Mouse (Mus musculus): ENCODE measurements around the gene Wiz. TPM values are rescaled to one million over a fixed set of nuclear protein-coding genes. Genes with fewer than 3 reads are reported as not detected.

The Wiz gene
- polyA plus RNA-seq, 1 experiment from 2014 or later: 22.0 TPM

DNA sequence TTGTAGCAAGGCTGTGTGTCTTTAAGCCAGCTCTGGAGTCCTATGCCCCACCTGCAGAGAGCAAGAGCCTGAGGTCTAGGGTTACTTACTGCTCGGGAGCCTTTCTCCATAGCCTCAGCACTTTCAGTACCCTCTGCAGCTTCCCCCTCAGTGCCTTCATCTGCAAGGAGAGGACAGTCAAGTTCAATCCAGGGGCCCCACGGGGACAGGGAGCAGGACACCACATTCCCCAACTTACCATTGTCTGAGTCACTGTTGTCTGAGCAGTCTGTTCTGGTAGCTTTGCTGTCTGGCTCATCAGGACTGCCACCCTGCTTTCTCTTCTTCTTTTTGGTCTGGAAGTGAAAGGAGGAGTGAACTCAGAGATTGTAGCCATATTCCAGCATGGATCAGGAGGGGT is 53.4 kb downstream of the Wiz start:
- no peak overlapping the region for H3K4me3 ChIP-seq (ENCODE audit: low read length)
- no peaks in the 10 kb centered on the region for H3K9me3 ChIP-seq (ENCODE audit: low read length)
- H3K36me3 ChIP-seq (ENCODE audit: insufficient read depth, low read length): peaks cover 67% of the 10 kb centered on the region
- H3K4me1 ChIP-seq (ENCODE audit: insufficient read depth, low read length): no peaks in the 10 kb centered on the region
- no peak overlapping the region for H3K4me2 ChIP-seq (replicated peaks; ENCODE audit: low read depth, low read length)
- no peak overlapping the region for H3K27ac ChIP-seq (ENCODE audit: low read length)
- no peak for ATAC-seq (ENCODE audit: low FRiP score, low TSS enrichment)
- 76% methylated on average over 2 of the region's 2 CpGs for WGBS
- H3K27me3 ChIP-seq (ENCODE audit: insufficient read depth, low read length): no peaks in the 10 kb centered on the region
- no peak overlapping the region for H3K9ac ChIP-seq (replicated peaks; ENCODE audit: low read length)

DNA sequence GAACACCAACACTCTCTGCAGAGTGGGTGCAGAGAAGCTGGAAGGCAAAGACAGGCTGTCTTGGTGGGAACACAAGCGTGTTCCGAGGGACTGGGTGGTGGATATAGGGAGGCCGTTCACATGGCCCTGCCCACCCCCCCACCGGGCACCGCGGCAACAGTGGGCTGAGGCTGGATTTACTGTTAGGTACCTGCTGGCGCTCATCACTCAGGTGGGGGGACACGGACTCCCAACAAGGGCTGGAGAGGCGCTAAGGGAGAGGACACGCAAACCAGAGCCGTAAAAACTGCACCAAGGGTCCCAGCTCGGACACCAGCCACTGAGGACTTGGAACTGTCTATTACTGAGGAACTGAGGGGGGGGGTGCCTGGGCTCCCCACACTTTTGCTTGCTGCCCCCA is 54.3 kb downstream of the Wiz start:
- Histone ChIP-seq H3K27me3 (ENCODE audit: insufficient read depth, low read length) (no peaks in the 10 kb centered on the region), H3K36me3 (ENCODE audit: insufficient read depth, low read length) (peaks cover 72% of the 10 kb centered on the region), H3K4me1 (ENCODE audit: insufficient read depth, low read length) (no peaks in the 10 kb centered on the region), H3K27ac (ENCODE audit: low read length) (no peak overlapping the region), H3K9me3 (ENCODE audit: low read length) (no peaks in the 10 kb centered on the region), H3K4me2 (replicated peaks; ENCODE audit: low read depth, low read length) (no peak overlapping the region), H3K9ac (replicated peaks; ENCODE audit: low read length) (no peak overlapping the region), H3K4me3 (ENCODE audit: low read length) (no peak overlapping the region)
- no peak for ATAC-seq (ENCODE audit: low FRiP score, low TSS enrichment)
- WGBS: 95% methylated on average over 12 of the region's 12 CpGs

DNA sequence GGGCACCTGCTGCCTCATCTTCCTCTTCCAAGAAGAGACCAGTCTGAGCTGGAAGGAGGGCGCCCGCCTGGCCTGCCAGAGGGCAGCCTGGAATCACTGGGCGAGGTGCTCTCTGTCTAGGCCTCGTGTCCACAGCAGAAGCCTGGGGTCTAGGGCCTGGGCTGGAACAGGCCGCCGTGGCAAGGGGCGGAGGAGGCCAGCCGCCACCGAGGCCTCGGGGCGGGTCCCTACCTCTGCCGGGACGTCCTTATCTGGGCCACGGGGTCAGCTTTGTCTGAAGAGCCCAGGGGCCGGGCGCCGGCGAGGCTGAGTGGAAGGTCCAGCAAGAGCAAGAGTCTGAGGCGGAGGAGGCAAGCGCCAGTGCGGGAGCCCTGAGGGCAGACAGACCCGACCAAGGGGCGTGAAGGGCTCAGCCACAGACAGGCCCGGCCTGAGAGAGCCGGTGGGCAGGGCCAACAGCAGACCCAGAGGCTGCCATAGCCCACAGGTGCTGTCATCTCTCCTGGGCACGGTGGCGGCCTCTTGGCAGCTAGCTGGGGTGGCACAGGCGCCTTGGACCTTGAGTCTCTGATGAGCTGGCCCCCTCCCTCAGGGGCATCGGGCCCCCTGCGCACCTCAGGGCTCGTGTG is 55.5 kb downstream of the Wiz start:
- H3K36me3 ChIP-seq (ENCODE audit: insufficient read depth, low read length): peaks cover 77% of the 10 kb centered on the region
- 86% methylated on average over 27 of the region's 31 CpGs for WGBS
- no peak overlapping the region for H3K27ac ChIP-seq (ENCODE audit: low read length)

GRCm38 (mm10) chr17:32327501-32327900 is 61.7 kb downstream of the Wiz start:
- H3K36me3 ChIP-seq (ENCODE audit: insufficient read depth, low read length): peaks cover 51% of the 10 kb centered on the region
- no peak overlapping the region for H3K4me2 ChIP-seq (replicated peaks; ENCODE audit: low read depth, low read length)
- ATAC-seq (ENCODE audit: low FRiP score, low TSS enrichment): no peak

More for the DNA sequence above, 55.5 kb downstream of the Wiz start:
- no peaks in the 10 kb centered on the region for H3K27me3 ChIP-seq (ENCODE audit: insufficient read depth, low read length)
- no peaks in the 10 kb centered on the region for H3K4me1 ChIP-seq (ENCODE audit: insufficient read depth, low read length)
- H3K9ac ChIP-seq (replicated peaks; ENCODE audit: low read length): no peak overlapping the region
- no peaks in the 10 kb centered on the region for H3K9me3 ChIP-seq (ENCODE audit: low read length)
- H3K4me3 ChIP-seq (ENCODE audit: low read length): no peak overlapping the region
- H3K4me2 ChIP-seq (replicated peaks; ENCODE audit: low read depth, low read length): no peak overlapping the region
- peak; percentile 54; the same call in 1 of the 2 replicates for ATAC-seq (ENCODE audit: low FRiP score, low TSS enrichment)

DNA sequence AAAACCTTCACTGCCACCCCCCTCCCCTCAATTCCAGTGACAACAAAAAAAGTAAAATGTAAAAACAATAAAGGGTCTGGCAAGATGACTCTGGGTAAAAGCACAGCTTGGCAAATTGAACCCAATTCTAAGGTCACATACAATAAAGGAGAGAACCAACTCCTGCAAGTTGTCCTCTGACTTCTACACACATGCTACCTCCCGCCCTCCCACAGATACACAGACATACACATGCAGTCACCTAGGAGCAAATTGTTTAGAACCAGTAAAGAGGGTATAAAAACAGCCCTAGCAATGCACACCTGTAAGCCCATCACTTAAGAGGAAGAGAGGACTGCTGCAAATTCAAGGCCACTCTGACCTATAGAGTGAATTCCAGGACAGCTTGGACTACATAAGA is 66.4 kb downstream of the Wiz start:
- H3K9me3 ChIP-seq (ENCODE audit: low read length): no peaks in the 10 kb centered on the region

More at GRCm38 (mm10) chr17:32327501-32327900, 61.7 kb downstream of the Wiz start:
- Histone ChIP-seq H3K27me3 (ENCODE audit: insufficient read depth, low read length) (no peaks in the 10 kb centered on the region), H3K4me3 (ENCODE audit: low read length) (no peak overlapping the region), H3K9me3 (ENCODE audit: low read length) (no peaks in the 10 kb centered on the region), H3K9ac (replicated peaks; ENCODE audit: low read length) (no peak overlapping the region), H3K27ac (ENCODE audit: low read length) (no peak overlapping the region), H3K4me1 (ENCODE audit: insufficient read depth, low read length) (no peaks in the 10 kb centered on the region)

DNA sequence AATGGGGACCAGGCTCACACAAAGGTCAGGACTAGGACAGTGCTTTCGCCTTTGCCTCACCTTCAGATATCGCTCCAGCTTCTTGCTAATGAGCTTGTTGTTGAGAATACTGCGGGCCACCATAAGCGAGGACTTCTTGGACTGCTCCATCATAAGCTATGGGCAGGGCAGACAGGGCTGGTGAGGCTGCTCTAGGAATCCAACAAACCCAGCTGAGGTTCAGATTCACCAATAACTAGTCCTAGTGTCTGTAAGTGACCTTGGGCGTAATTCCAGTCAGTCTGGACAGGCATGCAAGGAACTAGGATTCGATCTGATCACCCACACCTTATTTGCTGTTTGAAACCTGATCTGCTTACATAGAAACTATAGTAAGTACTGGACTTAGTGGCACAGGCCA is 67.4 kb downstream of the Wiz start:
- peak overlapping the region; percentile 98 for H3K4me3 ChIP-seq (ENCODE audit: low read length)
- 11% methylated on average over 6 of the region's 6 CpGs for WGBS
- H3K9ac ChIP-seq (replicated peaks; ENCODE audit: low read length): peak overlapping the region; percentile 72
- peak overlapping the region; percentile 97 for H3K27ac ChIP-seq (ENCODE audit: low read length)
- no peaks in the 10 kb centered on the region for H3K9me3 ChIP-seq (ENCODE audit: low read length)
- peaks cover 29% of the 10 kb centered on the region for H3K36me3 ChIP-seq (ENCODE audit: insufficient read depth, low read length)
- peak overlapping the region; percentile 63 for H3K4me2 ChIP-seq (replicated peaks; ENCODE audit: low read depth, low read length)
- no peaks in the 10 kb centered on the region for H3K27me3 ChIP-seq (ENCODE audit: insufficient read depth, low read length)
- peaks cover 12% of the 10 kb centered on the region for H3K4me1 ChIP-seq (ENCODE audit: insufficient read depth, low read length)
- 0 out of 2 replicates have a peak, but pooled peaks have one; percentile 1 for ATAC-seq (ENCODE audit: low FRiP score, low TSS enrichment)

More for the DNA sequence above, 66.4 kb downstream of the Wiz start:
- peaks cover 28% of the 10 kb centered on the region for H3K36me3 ChIP-seq (ENCODE audit: insufficient read depth, low read length)
- no peak overlapping the region for H3K9ac ChIP-seq (replicated peaks; ENCODE audit: low read length)
- H3K4me1 ChIP-seq (ENCODE audit: insufficient read depth, low read length): peaks cover 12% of the 10 kb centered on the region
- no peak overlapping the region for H3K4me3 ChIP-seq (ENCODE audit: low read length)
- H3K4me2 ChIP-seq (replicated peaks; ENCODE audit: low read depth, low read length): no peak overlapping the region
- no peaks in the 10 kb centered on the region for H3K27me3 ChIP-seq (ENCODE audit: insufficient read depth, low read length)
- 97% methylated on average over 1 of the region's 1 CpGs for WGBS
- H3K27ac ChIP-seq (ENCODE audit: low read length): no peak overlapping the region
- no peak for ATAC-seq (ENCODE audit: low FRiP score, low TSS enrichment)

GRCm38 (mm10) chr17:32321390-32321734 is 67.9 kb downstream of the Wiz start:
- H3K4me2 ChIP-seq (replicated peaks; ENCODE audit: low read depth, low read length): peak overlapping the region; percentile 63
- ATAC-seq (ENCODE audit: low FRiP score, low TSS enrichment): peak; percentile 80
- peaks cover 32% of the 10 kb centered on the region for H3K36me3 ChIP-seq (ENCODE audit: insufficient read depth, low read length)
- H3K9ac ChIP-seq (replicated peaks; ENCODE audit: low read length): peak overlapping the region; percentile 72
- peak overlapping the region; percentile 97 for H3K27ac ChIP-seq (ENCODE audit: low read length)
- under 1% methylated on average over 22 of the region's 23 CpGs for WGBS
- peaks cover 12% of the 10 kb centered on the region for H3K4me1 ChIP-seq (ENCODE audit: insufficient read depth, low read length)
- H3K27me3 ChIP-seq (ENCODE audit: insufficient read depth, low read length): no peaks in the 10 kb centered on the region
- no peaks in the 10 kb centered on the region for H3K9me3 ChIP-seq (ENCODE audit: low read length)
- H3K4me3 ChIP-seq (ENCODE audit: low read length): peak overlapping the region; percentile 98

DNA sequence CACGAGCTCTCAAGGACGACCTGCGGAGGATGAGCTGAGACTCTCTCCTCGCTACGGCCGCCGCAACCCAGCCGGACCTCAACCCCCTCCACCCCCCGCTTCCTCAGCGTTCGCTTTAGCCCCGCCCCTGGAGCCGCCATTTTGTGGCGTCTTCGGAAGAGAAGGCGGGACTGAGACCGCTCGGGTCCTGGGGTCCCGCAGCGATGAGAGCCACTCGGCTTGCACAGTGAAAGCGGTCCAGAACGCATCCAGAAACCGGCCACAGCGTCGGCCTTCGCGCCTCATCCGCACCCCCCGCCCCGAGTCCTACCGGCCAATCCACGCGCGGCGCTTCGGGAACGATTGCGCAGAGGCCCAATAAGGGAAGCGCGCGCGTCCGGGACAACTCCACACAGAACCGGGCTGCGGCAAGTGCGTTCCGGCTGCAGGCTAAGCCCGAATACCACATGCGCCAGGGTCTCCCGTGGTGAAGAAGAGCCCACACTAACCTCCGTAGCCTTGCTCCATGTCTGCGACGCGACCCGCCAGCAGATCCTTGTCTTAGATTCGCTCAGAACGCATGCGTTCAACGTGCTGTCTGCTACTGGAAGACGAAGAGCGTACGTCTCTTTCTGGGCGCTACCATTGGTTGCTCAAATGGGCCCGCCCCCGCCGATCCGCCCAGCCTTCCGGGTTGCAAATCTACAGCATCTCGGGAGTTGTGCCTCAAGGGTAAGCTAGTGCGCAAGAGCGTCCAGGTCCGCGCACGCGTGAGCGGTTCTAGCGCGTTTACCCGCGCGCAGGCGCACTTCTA is 68.4 kb downstream of the Wiz start, which contains the start of gene Akap8:
Gene Akap8, minus strand, starts transcription at position 642 of the 793 bp plus-strand sequence.
- H3K27me3 ChIP-seq (ENCODE audit: insufficient read depth, low read length): no peaks in the 10 kb centered on the region
- under 1% methylated on average over 83 of the region's 83 CpGs for WGBS
- no peaks in the 10 kb centered on the region for H3K9me3 ChIP-seq (ENCODE audit: low read length)
- peaks cover 32% of the 10 kb centered on the region for H3K36me3 ChIP-seq (ENCODE audit: insufficient read depth, low read length)
- peak; percentile 98 for ATAC-seq (ENCODE audit: low FRiP score, low TSS enrichment)
- peak within 1 kb of the TSS; percentile 97 for H3K27ac ChIP-seq (ENCODE audit: low read length)
- H3K4me1 ChIP-seq (ENCODE audit: insufficient read depth, low read length): peaks cover 12% of the 10 kb centered on the region
- H3K4me3 ChIP-seq (ENCODE audit: low read length): peak within 1 kb of the TSS; percentile 98
- peak within 1 kb of the TSS; percentile 89 for H3K9ac ChIP-seq (replicated peaks; ENCODE audit: low read length)
- H3K4me2 ChIP-seq (replicated peaks; ENCODE audit: low read depth, low read length): peak within 1 kb of the TSS; percentile 74

DNA sequence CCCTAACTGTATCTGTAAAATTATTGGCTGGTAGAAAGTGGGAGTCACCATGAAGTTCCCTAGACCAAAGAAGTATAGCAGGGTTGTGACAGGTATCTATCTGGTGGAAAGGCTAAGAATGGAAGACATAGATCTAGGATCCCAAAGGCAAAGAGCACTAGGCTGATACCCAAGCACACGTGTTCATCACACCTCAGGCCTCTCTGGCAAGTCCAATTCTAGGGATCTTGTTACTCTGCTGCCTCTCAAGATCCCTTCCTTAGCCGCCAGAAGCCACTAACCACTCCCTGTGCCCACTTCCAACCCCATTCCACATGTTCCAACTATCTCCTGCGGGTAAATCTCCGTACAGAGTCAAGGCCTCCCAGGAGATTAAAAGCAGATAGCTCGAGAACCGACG is 69.3 kb downstream of the Wiz start:
- H3K9me3 ChIP-seq (ENCODE audit: low read length): no peaks in the 10 kb centered on the region
- H3K36me3 ChIP-seq (ENCODE audit: insufficient read depth, low read length): peaks cover 32% of the 10 kb centered on the region
- H3K4me3 ChIP-seq (ENCODE audit: low read length): peak overlapping the region; percentile 98
- H3K4me2 ChIP-seq (replicated peaks; ENCODE audit: low read depth, low read length): peak overlapping the region; percentile 74
- peaks cover 12% of the 10 kb centered on the region for H3K4me1 ChIP-seq (ENCODE audit: insufficient read depth, low read length)
- peak overlapping the region; percentile 97 for H3K27ac ChIP-seq (ENCODE audit: low read length)
- peak overlapping the region; percentile 89 for H3K9ac ChIP-seq (replicated peaks; ENCODE audit: low read length)
- no peaks in the 10 kb centered on the region for H3K27me3 ChIP-seq (ENCODE audit: insufficient read depth, low read length)
- WGBS: 0% methylated on average over 7 of the region's 7 CpGs
- no peak for ATAC-seq (ENCODE audit: low FRiP score, low TSS enrichment)

DNA sequence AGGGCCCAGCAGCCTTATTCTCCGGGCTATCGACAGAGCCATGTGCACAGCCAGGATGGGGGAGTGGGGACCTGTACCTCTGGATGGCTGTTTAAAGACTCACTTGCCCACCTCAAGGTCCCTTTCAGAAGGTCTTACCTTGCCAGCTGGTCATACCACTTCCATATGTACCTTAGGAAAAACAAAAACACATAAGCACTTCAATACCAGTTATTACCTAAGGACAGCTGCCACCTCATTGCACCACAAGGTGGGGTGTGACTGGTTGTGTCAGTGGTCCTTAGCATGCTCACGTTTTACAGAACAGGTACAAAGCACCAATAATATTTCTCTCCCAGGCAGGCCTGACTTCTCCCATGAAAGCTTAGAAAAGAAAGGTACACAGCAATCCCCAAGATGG is 71.5 kb downstream of the Wiz start:
- Histone ChIP-seq H3K4me1 (ENCODE audit: insufficient read depth, low read length) (peaks cover 12% of the 10 kb centered on the region), H3K4me3 (ENCODE audit: low read length) (no peak overlapping the region), H3K9ac (replicated peaks; ENCODE audit: low read length) (no peak overlapping the region), H3K27ac (ENCODE audit: low read length) (no peak overlapping the region), H3K36me3 (ENCODE audit: insufficient read depth, low read length) (peaks cover 49% of the 10 kb centered on the region), H3K27me3 (ENCODE audit: insufficient read depth, low read length) (no peaks in the 10 kb centered on the region), H3K9me3 (ENCODE audit: low read length) (no peaks in the 10 kb centered on the region), H3K4me2 (replicated peaks; ENCODE audit: low read depth, low read length) (no peak overlapping the region)
- WGBS: 75% methylated on average over 3 of the region's 3 CpGs
- ATAC-seq (ENCODE audit: low FRiP score, low TSS enrichment): no peak

Data from kidney, embryonic 16.5 days (tissue).